Mouse (Mus musculus): ENCODE measurements around the gene Tmem219. TPM values are rescaled to one million over a fixed set of nuclear protein-coding genes. Genes with fewer than 3 reads are reported as not detected.

Gene Tmem219
- polyA plus RNA-seq, 1 experiment: 41.9 TPM

- peak within 1 kb of the TSS; percentile 75 for H3K27ac ChIP-seq (replicated peaks; ENCODE audit: low read depth, low read length)
- peaks cover 4% of the 10 kb centered on the region; the same call in 1 of the 2 replicates for H3K4me1 ChIP-seq (ENCODE audit: control insufficient read depth, insufficient read depth, insufficient read length, low read length)
- H3K4me3 ChIP-seq (ENCODE audit: insufficient read depth, low read depth, low read length): peak within 1 kb of the TSS; percentile 96
Measured at GRCm38 (mm10) chr7:126861429-126862130, 61.1 kb downstream of the Tmem219 start, which contains the start of gene Hirip3. Gene Hirip3, plus strand, starts transcription at chr7:126861972.

- Histone ChIP-seq H3K27ac (replicated peaks; ENCODE audit: low read depth, low read length) (0 out of 2 replicates have a peak overlapping the region, but pooled peaks have one; percentile 74), H3K4me1 (ENCODE audit: control insufficient read depth, insufficient read depth, insufficient read length, low read length) (peaks cover 4% of the 10 kb centered on the region; the same call in 1 of the 2 replicates), H3K4me3 (ENCODE audit: insufficient read depth, low read depth, low read length) (peak overlapping the region; percentile 96)
Measured at GRCm38 (mm10) chr7:126860987-126861386, 61.7 kb downstream of the Tmem219 start.

- no peak overlapping the region for H3K4me3 ChIP-seq (ENCODE audit: insufficient read depth, low read depth, low read length)
- peaks cover 4% of the 10 kb centered on the region; the same call in 1 of the 2 replicates for H3K4me1 ChIP-seq (ENCODE audit: control insufficient read depth, insufficient read depth, insufficient read length, low read length)
- no peak overlapping the region for H3K27ac ChIP-seq (replicated peaks; ENCODE audit: low read depth, low read length)
Measured at GRCm38 (mm10) chr7:126856741-126857420, 65.8 kb downstream of the Tmem219 start.

GRCm38 (mm10) chr7:126855641-126856040 is 67.1 kb downstream of the Tmem219 start:
- Histone ChIP-seq H3K4me3 (ENCODE audit: insufficient read depth, low read depth, low read length) (no peak overlapping the region), H3K4me1 (ENCODE audit: control insufficient read depth, insufficient read depth, insufficient read length, low read length) (no peaks in the 10 kb centered on the region), H3K27ac (replicated peaks; ENCODE audit: low read depth, low read length) (no peak overlapping the region)

- no peak overlapping the region for H3K27ac ChIP-seq (replicated peaks; ENCODE audit: low read depth, low read length)
- H3K4me1 ChIP-seq (ENCODE audit: control insufficient read depth, insufficient read depth, insufficient read length, low read length): no peaks in the 10 kb centered on the region
- no peak overlapping the region for H3K4me3 ChIP-seq (ENCODE audit: insufficient read depth, low read depth, low read length)
Measured at GRCm38 (mm10) chr7:126853454-126853853, 69.3 kb downstream of the Tmem219 start.

GRCm38 (mm10) chr7:126851192-126851591 is 71.5 kb downstream of the Tmem219 start:
- Histone ChIP-seq H3K4me3 (ENCODE audit: insufficient read depth, low read depth, low read length) (no peak overlapping the region), H3K4me1 (ENCODE audit: control insufficient read depth, insufficient read depth, insufficient read length, low read length) (no peaks in the 10 kb centered on the region), H3K27ac (replicated peaks; ENCODE audit: low read depth, low read length) (no peak overlapping the region)

GRCm38 (mm10) chr7:126850161-126850560 is 72.6 kb downstream of the Tmem219 start:
- H3K4me3 ChIP-seq (ENCODE audit: insufficient read depth, low read depth, low read length): no peak overlapping the region
- H3K4me1 ChIP-seq (ENCODE audit: control insufficient read depth, insufficient read depth, insufficient read length, low read length): no peaks in the 10 kb centered on the region
- H3K27ac ChIP-seq (replicated peaks; ENCODE audit: low read depth, low read length): no peak overlapping the region

GRCm38 (mm10) chr7:126848794-126849193 is 73.9 kb downstream of the Tmem219 start:
- H3K27ac ChIP-seq (replicated peaks; ENCODE audit: low read depth, low read length): no peak overlapping the region
- no peaks in the 10 kb centered on the region for H3K4me1 ChIP-seq (ENCODE audit: control insufficient read depth, insufficient read depth, insufficient read length, low read length)
- H3K4me3 ChIP-seq (ENCODE audit: insufficient read depth, low read depth, low read length): no peak overlapping the region

GRCm38 (mm10) chr7:126847421-126848398 is 75.0 kb downstream of the Tmem219 start:
- H3K27ac ChIP-seq (replicated peaks; ENCODE audit: low read depth, low read length): no peak overlapping the region
- H3K4me3 ChIP-seq (ENCODE audit: insufficient read depth, low read depth, low read length): peak overlapping the region; percentile 32
- no peaks in the 10 kb centered on the region for H3K4me1 ChIP-seq (ENCODE audit: control insufficient read depth, insufficient read depth, insufficient read length, low read length)

GRCm38 (mm10) chr7:126847116-126847420 is 75.6 kb downstream of the Tmem219 start, which contains the start of gene Doc2a:
Gene Doc2a, plus strand, starts transcription at chr7:126847416.
- H3K27ac ChIP-seq (replicated peaks; ENCODE audit: low read depth, low read length): no peak within 1 kb of the TSS
- H3K4me3 ChIP-seq (ENCODE audit: insufficient read depth, low read depth, low read length): peak within 1 kb of the TSS; percentile 32
- H3K4me1 ChIP-seq (ENCODE audit: control insufficient read depth, insufficient read depth, insufficient read length, low read length): no peaks in the 10 kb centered on the region

- Histone ChIP-seq H3K4me3 (ENCODE audit: insufficient read depth, low read depth, low read length) (no peak overlapping the region), H3K27ac (replicated peaks; ENCODE audit: low read depth, low read length) (no peak overlapping the region), H3K4me1 (ENCODE audit: control insufficient read depth, insufficient read depth, insufficient read length, low read length) (no peaks in the 10 kb centered on the region)
Measured at GRCm38 (mm10) chr7:126845516-126845915, 77.2 kb downstream of the Tmem219 start.

- H3K4me1 ChIP-seq (ENCODE audit: control insufficient read depth, insufficient read depth, insufficient read length, low read length): no peaks in the 10 kb centered on the region
- H3K27ac ChIP-seq (replicated peaks; ENCODE audit: low read depth, low read length): no peak overlapping the region
- H3K4me3 ChIP-seq (ENCODE audit: insufficient read depth, low read depth, low read length): no peak overlapping the region
Measured at GRCm38 (mm10) chr7:126843276-126843675, 79.4 kb downstream of the Tmem219 start.

Data from brown adipose tissue, adult 24 weeks (tissue).